Mouse (Mus musculus) activated CD4-positive, CD25-positive, alpha-beta regulatory T cell, adult 4 months (primary cell): ENCODE results near the gene Mrpl40. TPM values are rescaled to one million over a fixed set of nuclear protein-coding genes. Genes with fewer than 3 reads are reported as not detected.

Experiments used
- ATAC-seq: one replicate; pipeline ENCODE4 v1.8.0; 2017
- polyA plus RNA-seq, 2 experiments: library from polyadenylated mRNA; unstranded; fragments of 100-300 nt; shearing (Covaris generic); gene quantifications; one replicate each; pipeline ENCODE4 v1.2.1; 2017

Mrpl40 gene
- polyA plus RNA-seq, 2 experiments from 2014 or later: 87.6 to 94.5 TPM

DNA sequence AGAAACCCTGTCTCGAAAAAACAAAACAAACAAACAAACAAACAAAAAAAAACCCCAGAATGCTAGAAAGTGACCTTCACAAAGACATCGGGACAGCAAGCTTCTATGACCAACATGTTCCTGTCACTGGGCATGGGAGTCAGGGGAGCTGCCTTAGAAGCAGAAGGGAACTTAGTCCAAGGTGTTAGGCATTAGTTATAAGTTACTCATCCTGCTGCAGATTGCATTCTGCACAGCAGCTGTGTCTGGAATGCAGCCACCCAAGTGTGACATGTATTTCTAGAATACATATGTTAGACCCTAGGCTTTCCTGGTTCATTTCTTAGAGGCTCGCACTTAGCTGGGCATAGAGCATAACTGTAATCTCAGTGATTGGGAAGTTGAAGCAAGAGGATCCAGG is 48.0 kb downstream of the Mrpl40 start:
- ATAC-seq: no peak

DNA sequence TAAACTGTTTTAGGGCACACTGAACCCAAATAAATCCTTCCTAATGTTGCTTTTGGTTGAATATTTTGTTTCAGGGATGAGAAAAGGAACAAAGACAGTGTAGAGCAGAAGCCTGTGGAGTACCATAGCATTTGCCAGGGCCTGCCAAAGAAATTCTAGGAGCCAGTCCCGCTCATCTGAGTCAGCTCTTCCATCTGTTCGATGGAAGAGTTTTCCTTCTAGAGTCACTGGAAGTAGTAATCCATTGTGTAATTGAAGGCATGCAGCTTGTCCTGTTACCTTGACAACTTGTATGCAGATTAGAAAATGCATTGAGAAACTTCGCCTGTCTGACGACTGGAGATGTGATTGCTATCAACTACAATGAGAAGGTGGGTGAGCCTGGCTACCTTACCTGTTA is 53.7 kb downstream of the Mrpl40 start:
- ATAC-seq: no peak

DNA sequence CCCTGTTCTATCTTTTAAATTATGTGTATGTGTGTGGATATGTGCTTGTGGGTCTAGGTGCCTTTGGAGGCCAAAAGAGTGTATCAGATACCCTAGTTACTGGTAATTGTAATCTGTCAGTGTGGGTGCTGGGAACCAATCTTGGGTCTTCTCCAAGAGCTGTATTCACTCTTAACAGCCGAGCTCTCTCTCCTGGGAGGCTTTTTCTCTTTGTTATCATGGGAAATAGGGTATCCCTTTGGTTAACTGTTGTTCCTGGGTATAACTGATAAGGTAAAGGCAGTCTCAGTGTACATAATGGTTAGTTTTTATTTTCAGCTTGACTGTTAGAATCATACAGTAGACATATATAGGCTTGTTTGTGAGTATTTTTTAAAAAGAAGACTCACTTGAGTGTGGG is 54.3 kb downstream of the Mrpl40 start:
- no peak for ATAC-seq

Other genes starting within 250 kb of the Mrpl40 start
- under 1 TPM; 0.28 to 0.51 TPM for gene Sept5, start 246.9 kb downstream of the Mrpl40 start, polyA plus RNA-seq
- gene Cldn5, start 100.0 kb downstream of the Mrpl40 start, polyA plus RNA-seq: not detected
- gene Ufd1, start 65.1 kb downstream of the Mrpl40 start, polyA plus RNA-seq: 100 to 1,000 TPM; 126 to 139 TPM
- gene Cdc45, start 64.9 kb downstream of the Mrpl40 start, polyA plus RNA-seq: 10 to 100 TPM; 12.2 to 15.1 TPM
- 100 to 1,000 TPM in 1 of 2 experiments, 10 to 100 TPM in 1; 78.3 to 102 TPM for gene 2510002D24Rik, start 40.3 kb downstream of the Mrpl40 start, polyA plus RNA-seq
- gene Gm28539, start 40.3 kb downstream of the Mrpl40 start, polyA plus RNA-seq: not detected
- gene Hira, start 175 bp upstream of the Mrpl40 start, polyA plus RNA-seq: 10 to 100 TPM in 1 of 2 experiments, 1 to 10 TPM in 1; 9.0 to 10.4 TPM